Mouse (Mus musculus) intestine, embryonic 14.5 days (tissue): ENCODE data around the gene Cnnm3. TPM values are rescaled to one million over a fixed set of nuclear protein-coding genes. Genes with fewer than 3 reads are reported as not detected.

Experiments used
- ATAC-seq: fragments of 200-750 bp; cut with Nextera tagmentation; replicated peaks from 2 replicates; pipeline ENCODE4 v1.8.0; 2017; ENCODE audit warnings: low read depth, moderate number of reproducible peaks, moderate TSS enrichment, moderate library complexity; ENCODE audit not compliant: low FRiP score, low TSS enrichment
- DNase-seq: peaks from one replicate; pipeline ENCODE4 v3.0.0-alpha.2; 2018; ENCODE audit warnings: low spot score
- H3K27ac ChIP-seq: fragments of 300-500 bp; sonication (generic); 2 replicates; pipeline ENCODE4 v1.5.1; 2014; ENCODE audit warnings: low read depth, mild to moderate bottlenecking, control low read depth
- H3K27me3 ChIP-seq: fragments of 300-500 bp; sonication (generic); replicated peaks from 2 replicates; pipeline ENCODE4 v1.6.1; 2014; ENCODE audit warnings: low read length, control low read depth; ENCODE audit not compliant: control insufficient read depth, insufficient read depth
- H3K36me3 ChIP-seq: fragments of 300-500 bp; sonication (generic); 2 replicates; pipeline ENCODE4 v1.6.1; 2014; ENCODE audit warnings: low read length, control low read depth; ENCODE audit not compliant: control insufficient read depth, insufficient read depth
- H3K4me1 ChIP-seq: fragments of 300-500 bp; sonication (generic); replicated peaks from 2 replicates; pipeline ENCODE4 v1.6.1; 2014; ENCODE audit warnings: low read length, control low read depth, mixed read lengths; ENCODE audit not compliant: control insufficient read depth, insufficient read depth
- H3K4me2 ChIP-seq: fragments of 300-500 bp; sonication (generic); 2 replicates; pipeline ENCODE4 v1.6.1; 2014; ENCODE audit warnings: low read length
- H3K4me3 ChIP-seq: fragments of 300-500 bp; sonication (generic); 2 replicates; pipeline ENCODE4 v1.5.1; 2014; ENCODE audit warnings: low read depth, low read length, control low read depth, mixed read lengths
- H3K9ac ChIP-seq: fragments of 300-500 bp; sonication (generic); 2 replicates; pipeline ENCODE4 v1.6.1; 2014; ENCODE audit warnings: mild to moderate bottlenecking, low read length
- H3K9me3 ChIP-seq: fragments of 300-500 bp; sonication (generic); 2 replicates; pipeline ENCODE4 v1.6.1; 2016; ENCODE audit warnings: low read length, control low read depth; ENCODE audit not compliant: control insufficient read depth
- WGBS: fragments of 180-500 bp; shearing (Covaris S2); extraction: QIAGEN DNeasy Blood & Tissue Kit; methylation state at CpG from one replicate; pipeline ENCODE4 v1.1.7; 2014; 5-methylcytosine and 5-hydroxymethylcytosine counted together
- polyA plus RNA-seq: library from polyadenylated mRNA; unstranded; fragments of >200 nt; fragmentation: Nextera tagmentation; extraction: Ambion mirVana; gene quantifications from 2 replicates; pipeline ENCODE4 v1.2.1, GENCODE M21; 2014

Cnnm3 gene
- polyA plus RNA-seq, 1 experiment from 2014 or later = 5.4 TPM

DNA sequence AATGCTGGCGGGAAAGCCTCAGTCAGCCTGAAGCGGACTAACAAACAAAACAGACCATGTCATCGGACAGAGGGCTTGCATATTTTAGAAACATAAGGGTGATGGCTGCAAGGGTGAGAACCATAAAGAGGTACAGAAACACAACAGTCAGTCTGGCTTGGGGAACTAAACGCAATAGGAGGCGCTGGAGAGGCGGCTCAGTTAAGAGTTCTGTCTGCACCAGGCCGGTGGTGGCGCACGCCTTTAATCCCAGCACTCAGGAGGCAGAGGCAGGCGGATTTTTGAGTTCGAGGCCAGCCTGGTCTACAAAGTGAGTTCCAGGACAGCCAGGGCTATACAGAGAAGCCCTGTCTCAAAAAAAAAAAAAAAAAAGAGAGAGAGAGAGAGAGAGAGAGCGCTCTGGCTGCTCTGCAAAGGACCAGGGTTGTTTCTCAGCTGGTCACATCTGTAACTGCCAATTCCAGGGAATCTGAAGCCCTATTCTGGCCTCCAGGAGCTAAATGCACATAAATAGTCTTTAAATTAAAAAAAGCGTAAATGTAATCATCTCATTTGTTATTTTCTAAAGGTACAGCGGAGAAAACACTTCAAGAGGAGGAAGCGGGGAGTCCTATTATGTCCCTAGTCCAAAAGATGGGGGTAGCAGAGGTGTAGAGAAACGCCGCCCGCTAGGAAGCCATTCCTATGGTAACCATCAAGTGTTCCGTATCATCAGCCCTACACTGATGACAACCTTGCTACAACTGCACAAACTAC, 34.4 kb downstream of the Cnnm3 start:
- H3K27me3 ChIP-seq = no peaks in the 10 kb centered on the region
- peak overlapping the region; percentile 73 for H3K4me3 ChIP-seq
- DNase-seq (no peak), ATAC-seq (no peak)
- H3K4me2 ChIP-seq = peak overlapping the region; percentile 75
- peaks cover 27% of the 10 kb centered on the region for H3K4me1 ChIP-seq
- 67% methylated on average over 19 of the region's 19 CpGs for WGBS
- no peaks in the 10 kb centered on the region for H3K9me3 ChIP-seq
- peaks cover 41% of the 10 kb centered on the region for H3K36me3 ChIP-seq
- H3K27ac ChIP-seq = no peak overlapping the region
- H3K9ac ChIP-seq = peak overlapping the region; percentile 60

DNA sequence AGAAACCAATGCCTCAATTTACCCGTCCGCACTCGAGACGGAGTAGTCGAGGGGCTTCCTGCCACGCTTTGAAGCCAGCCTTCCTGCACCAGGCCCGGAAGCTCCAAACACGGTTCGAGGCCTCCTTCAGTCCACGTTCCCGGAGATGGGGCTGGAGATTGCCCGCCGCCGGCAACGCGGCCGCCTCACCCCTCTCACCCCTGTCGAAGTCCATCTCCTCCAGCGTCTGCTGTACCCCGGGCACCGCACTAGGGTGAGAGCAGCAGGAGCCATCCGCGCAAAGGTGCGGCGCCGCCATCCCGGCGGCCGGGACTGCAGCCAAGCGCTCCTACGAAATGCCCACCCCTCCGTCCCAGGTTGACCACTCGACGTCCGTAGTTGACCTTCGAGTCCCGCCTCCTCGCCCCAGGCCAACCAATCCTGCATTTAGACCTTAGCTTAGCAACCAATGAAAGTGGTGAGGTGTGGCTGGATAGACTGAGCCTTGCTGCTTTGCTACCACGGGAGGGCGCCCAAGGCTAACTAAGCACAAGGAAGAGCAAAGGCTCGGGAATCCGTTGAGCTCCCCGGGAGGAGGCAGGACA, 35.3 kb downstream of the Cnnm3 start, which contains the start of gene Ankrd39:
TSS of gene Ankrd39 (minus strand) at position 558 of the 584 bp plus-strand sequence.
- Histone ChIP-seq H3K9ac (peak within 1 kb of the TSS; percentile 60), H3K27me3 (no peaks in the 10 kb centered on the region), H3K27ac (peak within 1 kb of the TSS; percentile 60), H3K4me2 (peak within 1 kb of the TSS; percentile 75), H3K9me3 (no peaks in the 10 kb centered on the region), H3K4me1 (peaks cover 27% of the 10 kb centered on the region), H3K36me3 (peaks cover 41% of the 10 kb centered on the region), H3K4me3 (peak within 1 kb of the TSS; percentile 73)
- ATAC-seq (peak; percentile 96), DNase-seq (peak; percentile 91)
- under 1% methylated on average over 43 of the region's 43 CpGs for WGBS

DNA sequence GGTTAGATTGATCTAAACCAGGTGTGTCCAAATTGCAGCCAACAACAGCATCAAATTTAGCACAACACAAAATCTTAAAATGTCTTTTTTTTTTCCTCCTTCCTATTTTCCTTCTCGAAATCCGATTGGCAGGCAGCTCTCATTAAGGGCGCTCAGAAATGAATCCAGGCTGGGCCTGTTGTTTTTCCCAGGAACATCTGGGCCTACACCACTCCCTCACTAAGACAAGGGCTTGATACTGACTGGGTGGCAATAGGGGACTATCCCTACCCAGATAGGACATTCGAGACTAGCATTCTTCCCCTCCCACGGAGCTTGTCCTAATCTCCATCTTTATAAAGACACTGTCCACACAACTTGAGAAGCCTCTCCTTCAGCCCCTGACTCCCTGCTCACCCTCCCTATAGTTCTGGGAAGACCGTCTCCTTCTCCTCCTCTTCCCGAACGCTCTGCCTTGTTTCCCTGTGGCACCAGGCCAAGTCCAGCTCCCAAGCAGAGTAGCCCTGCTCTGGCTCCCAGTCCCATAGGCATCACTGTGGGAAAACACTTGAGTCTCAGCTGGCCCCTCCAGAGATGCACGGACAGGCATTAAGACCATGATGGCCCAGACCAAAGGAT, 36.4 kb downstream of the Cnnm3 start:
- Histone ChIP-seq H3K36me3 (peaks cover 45% of the 10 kb centered on the region), H3K27me3 (no peaks in the 10 kb centered on the region), H3K9me3 (no peaks in the 10 kb centered on the region), H3K4me3 (no peak overlapping the region), H3K4me1 (peaks cover 27% of the 10 kb centered on the region), H3K4me2 (no peak overlapping the region), H3K27ac (peak overlapping the region; percentile 60), H3K9ac (no peak overlapping the region)
- WGBS = 42% methylated on average over 9 of the region's 9 CpGs
- DNase-seq (no peak), ATAC-seq (no peak)

DNA sequence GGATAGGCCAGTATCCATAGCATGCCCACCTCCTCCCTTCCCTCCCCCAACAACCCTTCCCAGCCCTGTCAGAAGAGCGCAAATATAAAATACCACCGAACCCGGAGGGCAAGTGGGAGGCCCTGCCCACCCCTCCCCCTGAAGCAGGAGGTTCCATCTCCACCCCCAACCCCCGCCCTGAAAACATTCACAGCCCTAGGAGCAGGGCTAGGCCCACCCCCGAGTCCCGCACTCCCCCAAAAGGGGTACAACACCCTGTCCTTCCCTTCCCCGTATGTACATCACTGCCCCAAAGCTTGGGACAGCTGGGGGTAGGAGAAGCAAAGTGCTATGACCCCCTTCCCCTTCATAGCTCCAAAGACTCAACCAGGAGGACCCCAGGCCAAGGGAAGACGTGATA, 37.1 kb downstream of the Cnnm3 start:
- Histone ChIP-seq H3K36me3 (peaks cover 52% of the 10 kb centered on the region), H3K9ac (no peak overlapping the region), H3K27me3 (no peaks in the 10 kb centered on the region), H3K4me3 (no peak overlapping the region), H3K4me2 (no peak overlapping the region), H3K9me3 (no peaks in the 10 kb centered on the region), H3K27ac (no peak overlapping the region), H3K4me1 (peaks cover 27% of the 10 kb centered on the region)
- ATAC-seq = no peak
- no peak for DNase-seq
- WGBS = 47% methylated on average over 8 of the region's 8 CpGs

DNA sequence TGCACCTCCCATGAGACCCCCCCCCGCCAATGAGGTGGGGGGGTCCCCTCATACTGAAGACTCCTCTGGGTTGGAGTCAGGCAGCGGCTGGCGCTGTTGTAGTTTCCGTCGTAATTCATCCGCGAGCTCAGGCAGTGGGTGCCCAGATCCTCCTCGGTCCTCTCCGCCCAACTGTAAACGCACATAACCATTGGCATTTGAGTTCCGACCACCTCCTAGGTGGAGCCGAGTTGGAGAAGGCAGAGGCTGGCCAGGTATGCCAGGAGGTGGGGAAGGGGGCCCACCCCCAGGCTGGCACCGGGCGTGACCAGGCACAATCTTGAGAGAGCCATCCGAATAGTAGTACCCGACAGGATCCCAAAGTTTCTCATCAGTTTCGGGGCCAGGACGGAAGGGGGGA, 37.8 kb downstream of the Cnnm3 start:
- peaks cover 33% of the 10 kb centered on the region for H3K4me1 ChIP-seq
- H3K4me2 ChIP-seq = no peak overlapping the region
- no peaks in the 10 kb centered on the region for H3K9me3 ChIP-seq
- H3K36me3 ChIP-seq = peaks cover 59% of the 10 kb centered on the region
- H3K9ac ChIP-seq = no peak overlapping the region
- WGBS = 73% methylated on average over 18 of the region's 18 CpGs
- no peaks in the 10 kb centered on the region for H3K27me3 ChIP-seq
- no peak overlapping the region for H3K4me3 ChIP-seq
- H3K27ac ChIP-seq = no peak overlapping the region
- DNase-seq = no peak
- ATAC-seq = no peak

DNA sequence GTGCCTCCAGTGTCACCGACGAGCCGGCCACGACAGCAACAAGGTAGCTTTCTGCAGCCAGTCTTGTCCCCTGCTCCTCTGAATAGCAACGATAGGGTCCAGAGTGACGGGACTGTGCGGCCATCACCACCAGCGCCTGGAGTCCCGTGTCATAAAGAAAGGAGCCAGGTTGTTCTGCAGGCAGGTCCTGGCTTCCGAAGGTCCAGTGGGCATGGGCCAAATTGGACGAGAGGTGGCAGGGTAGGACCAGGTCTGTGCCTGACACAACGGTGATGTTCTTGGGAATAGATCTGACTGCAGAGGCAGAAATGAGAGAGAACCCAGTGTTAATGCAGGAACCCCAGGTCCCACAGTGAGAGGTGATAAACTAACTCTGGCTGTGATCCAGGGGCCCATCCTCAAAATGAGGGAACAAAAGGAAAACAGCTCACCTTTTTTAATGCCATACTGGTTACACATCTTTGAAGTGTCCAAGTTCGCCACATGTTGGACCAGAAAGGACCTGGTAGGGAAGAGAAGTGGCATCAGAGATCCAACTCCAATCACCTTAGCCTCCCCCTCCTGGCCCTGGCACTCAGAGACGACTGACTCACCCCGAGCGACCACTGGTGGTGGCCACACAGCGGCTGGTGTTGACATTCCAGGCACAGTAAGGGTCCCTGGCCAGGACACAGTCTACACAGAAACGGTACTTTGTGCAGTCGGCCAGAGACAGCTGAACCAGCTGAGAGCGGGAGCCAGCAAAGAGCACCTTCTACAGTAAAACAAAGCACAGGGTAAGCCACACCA, 38.6 kb downstream of the Cnnm3 start:
- peaks cover 41% of the 10 kb centered on the region for H3K4me1 ChIP-seq
- ATAC-seq (no peak), DNase-seq (no peak)
- no peak overlapping the region for H3K27ac ChIP-seq
- H3K9ac ChIP-seq = no peak overlapping the region
- no peaks in the 10 kb centered on the region for H3K27me3 ChIP-seq
- peaks cover 67% of the 10 kb centered on the region for H3K36me3 ChIP-seq
- 80% methylated on average over 20 of the region's 20 CpGs for WGBS
- H3K4me2 ChIP-seq = no peak overlapping the region
- no peaks in the 10 kb centered on the region for H3K9me3 ChIP-seq
- no peak overlapping the region for H3K4me3 ChIP-seq

DNA sequence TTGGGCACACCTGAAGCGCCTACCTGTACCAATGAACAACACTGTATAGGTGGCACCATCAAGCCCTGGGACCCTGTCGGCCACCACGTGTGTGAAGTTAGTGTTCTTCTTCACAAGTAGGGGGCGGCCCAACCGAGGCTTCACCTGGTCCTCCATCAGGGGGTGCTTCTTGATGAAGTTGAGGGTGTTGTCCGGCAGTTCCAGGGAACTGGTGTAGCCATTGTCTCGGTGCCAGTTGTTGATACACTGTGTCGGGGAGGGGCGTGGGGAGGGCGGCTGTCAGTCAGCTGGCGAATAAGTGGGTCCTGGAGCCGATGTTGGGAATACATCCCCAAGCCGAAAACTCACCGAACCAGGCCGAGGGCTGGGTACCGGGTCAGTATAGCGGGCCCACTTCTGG, 40.2 kb downstream of the Cnnm3 start:
- ATAC-seq = no peak
- no peak overlapping the region for H3K4me3 ChIP-seq
- peaks cover 69% of the 10 kb centered on the region for H3K36me3 ChIP-seq
- peaks cover 41% of the 10 kb centered on the region for H3K4me1 ChIP-seq
- no peak overlapping the region for H3K27ac ChIP-seq
- H3K9ac ChIP-seq = no peak overlapping the region
- H3K4me2 ChIP-seq = no peak overlapping the region
- no peak for DNase-seq
- H3K9me3 ChIP-seq = no peaks in the 10 kb centered on the region
- H3K27me3 ChIP-seq = no peaks in the 10 kb centered on the region
- 89% methylated on average over 17 of the region's 17 CpGs for WGBS

DNA sequence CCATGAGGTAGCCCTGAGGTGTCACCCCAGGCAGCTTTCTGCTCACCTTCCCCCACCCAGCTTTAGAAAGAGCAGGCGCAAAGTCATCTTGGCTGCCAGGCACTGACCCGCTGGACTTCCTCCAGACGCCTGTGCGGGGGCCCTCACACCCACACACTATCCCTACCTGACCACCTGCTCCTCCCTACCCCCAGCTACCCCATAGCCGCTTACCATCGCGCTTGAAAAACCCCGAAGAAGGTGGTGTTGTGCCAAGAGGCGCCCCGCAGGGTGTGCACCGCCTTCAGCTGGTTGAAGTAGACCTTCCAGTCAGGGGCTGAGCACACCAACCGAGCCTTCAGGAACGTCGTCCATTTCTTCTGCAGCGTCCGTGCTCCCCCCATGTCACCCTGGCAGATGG, 40.8 kb downstream of the Cnnm3 start:
- Histone ChIP-seq H3K36me3 (peaks cover 69% of the 10 kb centered on the region), H3K9me3 (no peaks in the 10 kb centered on the region), H3K4me1 (peaks cover 38% of the 10 kb centered on the region), H3K4me3 (no peak overlapping the region), H3K27ac (no peak overlapping the region), H3K4me2 (no peak overlapping the region), H3K9ac (no peak overlapping the region), H3K27me3 (no peaks in the 10 kb centered on the region)
- ATAC-seq (no peak), DNase-seq (no peak)
- WGBS = 88% methylated on average over 16 of the region's 16 CpGs
